Mouse (Mus musculus) adrenal gland, postnatal 4 days (tissue): ENCODE measurements at regions not wholly inside any gene's neighbourhood (a gene's known extent, or its start where the extent isn't known, plus 50 kb on each side); places are given as distances from the start of the nearest gene placed in this dataset.

Experiments
- DNase-seq, 2 experiments: peaks; one replicate each; pipeline ENCODE4 v3.0.0; 2021 to 2022; ENCODE audit warnings: low spot score in 2 of 2, mixed read lengths in 2 of 2

- no peak for DNase-seq
Observed at GRCm38 (mm10) chr16:93028016-93028415, 202.1 kb upstream of the Runx1 start.

- DNase-seq: no peak
Observed at GRCm38 (mm10) chr16:93026094-93026648, 200.2 kb upstream of the Runx1 start.

- DNase-seq: no peak
Observed at GRCm38 (mm10) chr16:93019800-93020555, 194.0 kb upstream of the Runx1 start.

- no peak for DNase-seq
Observed at GRCm38 (mm10) chr16:93018766-93019165, 192.8 kb upstream of the Runx1 start.

GRCm38 (mm10) chr16:93017025-93017424, 191.1 kb upstream of the Runx1 start:
- no peak for DNase-seq

GRCm38 (mm10) chr16:93015636-93016035, 189.7 kb upstream of the Runx1 start:
- no peak for DNase-seq

- DNase-seq: no peak
Observed at GRCm38 (mm10) chr16:93014991-93015390, 189.0 kb upstream of the Runx1 start.

- DNase-seq: no peak
Observed at GRCm38 (mm10) chr16:93013881-93014280, 187.9 kb upstream of the Runx1 start.

GRCm38 (mm10) chr16:93013256-93013655, 187.3 kb upstream of the Runx1 start:
- DNase-seq: no peak

- DNase-seq: no peak
Observed at GRCm38 (mm10) chr16:93011474-93011873, 185.5 kb upstream of the Runx1 start.

GRCm38 (mm10) chr16:93006321-93006984, 180.5 kb upstream of the Runx1 start:
- no peak for DNase-seq

- DNase-seq: no peak
Observed at GRCm38 (mm10) chr16:93005470-93005869, 179.5 kb upstream of the Runx1 start.

- no peak for DNase-seq
Observed at GRCm38 (mm10) chr16:93003830-93004229, 177.9 kb upstream of the Runx1 start.

- no peak for DNase-seq
Observed at GRCm38 (mm10) chr16:92998689-92999088, 172.7 kb upstream of the Runx1 start.

GRCm38 (mm10) chr16:92997636-92998035, 171.7 kb upstream of the Runx1 start:
- DNase-seq: no peak

- no peak for DNase-seq
Observed at GRCm38 (mm10) chr16:92995993-92996350, 170.0 kb upstream of the Runx1 start.

GRCm38 (mm10) chr16:92995132-92995992, 169.4 kb upstream of the Runx1 start:
- DNase-seq: no peak

- no peak for DNase-seq
Observed at GRCm38 (mm10) chr16:92992876-92993275, 166.9 kb upstream of the Runx1 start.

- no peak for DNase-seq
Observed at GRCm38 (mm10) chr16:92991405-92991804, 165.5 kb upstream of the Runx1 start.

GRCm38 (mm10) chr16:92988416-92988815, 162.5 kb upstream of the Runx1 start:
- DNase-seq: no peak

- no peak for DNase-seq
Observed at GRCm38 (mm10) chr16:92988000-92988399, 162.1 kb upstream of the Runx1 start.

GRCm38 (mm10) chr16:92985768-92986167, 159.8 kb upstream of the Runx1 start:
- no peak for DNase-seq
